Mouse (Mus musculus): ENCODE results near the gene Cwc22.

The Cwc22 gene

DNA sequence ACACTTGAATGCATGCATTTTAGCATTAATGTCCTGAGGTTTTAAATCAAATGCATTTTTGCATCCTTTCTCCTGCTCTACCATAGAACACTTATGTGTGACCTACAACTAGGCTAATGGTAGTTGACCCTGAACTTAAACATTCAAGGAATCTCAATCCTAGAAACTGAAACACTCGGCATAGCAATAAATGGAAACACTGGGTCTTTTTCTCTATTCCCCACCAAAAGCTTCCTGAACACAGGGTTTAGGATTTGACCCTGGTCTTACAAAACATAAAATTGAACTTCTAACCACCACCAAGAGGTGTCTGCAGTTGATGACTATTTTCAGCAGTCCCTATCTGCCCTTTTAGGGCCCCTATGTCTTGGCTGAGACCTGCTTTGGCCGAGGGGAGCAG is 57.3 kb downstream of the Cwc22 start:
- no peak overlapping the region for H3K4me3 ChIP-seq (replicated peaks; ENCODE audit: low read length)
- no peaks in the 10 kb centered on the region for H3K27me3 ChIP-seq (ENCODE audit: insufficient read depth, low read length)
- H3K4me1 ChIP-seq (replicated peaks; ENCODE audit: low read depth, low read length): no peaks in the 10 kb centered on the region
- peaks cover 3% of the 10 kb centered on the region; the same call in 1 of the 2 replicates for H3K9me3 ChIP-seq (ENCODE audit: low read length)
- no peak for TF ChIP-seq NANOG (IDR thresholded peaks at IDR 0.05; ENCODE audit: borderline replicate concordance, low read length)
- peaks cover 16% of the 10 kb centered on the region for H3K36me3 ChIP-seq (ENCODE audit: insufficient read depth, low read length)

DNA sequence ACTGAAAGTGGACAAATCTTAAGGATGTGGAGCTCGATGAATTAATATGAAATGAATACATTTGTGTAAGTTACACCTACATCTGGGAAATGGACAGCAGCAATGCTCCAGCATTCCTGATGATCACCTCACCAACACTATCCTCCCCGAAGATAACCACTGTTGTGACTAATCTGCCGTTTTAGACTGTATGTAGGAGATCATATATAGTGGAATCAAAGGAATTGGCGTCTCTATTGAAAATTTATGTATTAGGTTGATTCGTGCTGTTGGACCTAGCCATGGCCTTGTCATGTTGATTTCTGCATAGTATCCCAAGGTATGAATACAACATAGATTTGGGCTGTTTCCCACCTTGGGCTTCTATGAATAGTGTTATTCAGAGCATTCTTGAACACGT is 58.1 kb downstream of the Cwc22 start:
- Histone ChIP-seq H3K36me3 (ENCODE audit: insufficient read depth, low read length) (peaks cover 8% of the 10 kb centered on the region), H3K9me3 (ENCODE audit: low read length) (peaks cover 3% of the 10 kb centered on the region; the same call in 1 of the 2 replicates), H3K4me3 (replicated peaks; ENCODE audit: low read length) (no peak overlapping the region), H3K27me3 (ENCODE audit: insufficient read depth, low read length) (no peaks in the 10 kb centered on the region), H3K4me1 (replicated peaks; ENCODE audit: low read depth, low read length) (no peaks in the 10 kb centered on the region)
- no peak for TF ChIP-seq NANOG (IDR thresholded peaks at IDR 0.05; ENCODE audit: borderline replicate concordance, low read length)
- no peak for TF ChIP-seq CTCF (conservative IDR thresholded peaks at IDR 0.05; ENCODE audit: low read length)
- no peak for TF ChIP-seq POU5F1 (IDR thresholded peaks at IDR 0.05; ENCODE audit: borderline replicate concordance, low read length)

GRCm38 (mm10) chr2:77887166-77887565 is 59.0 kb downstream of the Cwc22 start:
- TF ChIP-seq NANOG (IDR thresholded peaks at IDR 0.05; ENCODE audit: borderline replicate concordance, low read length) (no peak), POU5F1 (IDR thresholded peaks at IDR 0.05; ENCODE audit: borderline replicate concordance, low read length) (no peak), CTCF (conservative IDR thresholded peaks at IDR 0.05; ENCODE audit: low read length) (no peak)
- Histone ChIP-seq H3K9me3 (ENCODE audit: low read length) (peaks cover 3% of the 10 kb centered on the region; the same call in 1 of the 2 replicates), H3K27me3 (ENCODE audit: insufficient read depth, low read length) (no peaks in the 10 kb centered on the region), H3K4me1 (replicated peaks; ENCODE audit: low read depth, low read length) (no peaks in the 10 kb centered on the region), H3K4me3 (replicated peaks; ENCODE audit: low read length) (no peak overlapping the region), H3K36me3 (ENCODE audit: insufficient read depth, low read length) (no peaks in the 10 kb centered on the region)

DNA sequence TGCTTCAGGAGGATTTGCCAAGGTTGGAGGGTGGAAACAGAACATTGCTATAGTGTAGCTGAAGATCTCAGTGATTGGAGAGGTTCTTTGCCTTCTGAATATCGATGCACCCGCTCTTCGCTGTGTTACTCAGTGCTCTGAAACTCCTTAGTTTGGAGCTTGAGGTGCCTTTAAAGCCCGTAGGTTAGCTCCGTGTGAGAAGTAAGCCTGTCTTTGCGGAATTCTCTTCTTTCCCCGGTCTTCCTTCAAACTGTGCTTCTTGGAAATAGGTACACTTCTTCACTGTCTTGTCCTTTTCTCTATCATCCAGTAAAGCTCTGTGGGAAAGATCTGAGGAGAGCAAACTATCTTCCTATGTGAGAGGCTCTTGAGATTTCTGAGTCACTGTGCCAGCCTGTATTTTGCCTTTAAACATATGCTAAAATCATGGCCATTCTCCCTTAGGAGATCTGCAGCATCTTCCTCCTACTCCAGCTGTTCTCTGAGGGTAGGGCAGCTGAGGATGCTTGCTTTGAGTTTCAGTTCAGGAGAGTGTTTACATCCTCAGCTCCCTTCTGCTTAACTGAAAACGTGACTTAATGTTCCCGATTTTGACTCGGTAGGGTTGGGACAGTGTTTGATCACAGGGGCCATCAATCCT is 60.6 kb downstream of the Cwc22 start:
- H3K36me3 ChIP-seq (ENCODE audit: insufficient read depth, low read length): no peaks in the 10 kb centered on the region
- no peak overlapping the region for H3K4me3 ChIP-seq (replicated peaks; ENCODE audit: low read length)
- no peak for TF ChIP-seq CTCF (conservative IDR thresholded peaks at IDR 0.05; ENCODE audit: low read length)
- no peak for TF ChIP-seq POU5F1 (IDR thresholded peaks at IDR 0.05; ENCODE audit: borderline replicate concordance, low read length)
- TF ChIP-seq NANOG (IDR thresholded peaks at IDR 0.05; ENCODE audit: borderline replicate concordance, low read length): no peak
- no peaks in the 10 kb centered on the region for H3K27me3 ChIP-seq (ENCODE audit: insufficient read depth, low read length)
- peaks cover 1% of the 10 kb centered on the region; the same call in 1 of the 2 replicates for H3K9me3 ChIP-seq (ENCODE audit: low read length)
- H3K4me1 ChIP-seq (replicated peaks; ENCODE audit: low read depth, low read length): no peaks in the 10 kb centered on the region

DNA sequence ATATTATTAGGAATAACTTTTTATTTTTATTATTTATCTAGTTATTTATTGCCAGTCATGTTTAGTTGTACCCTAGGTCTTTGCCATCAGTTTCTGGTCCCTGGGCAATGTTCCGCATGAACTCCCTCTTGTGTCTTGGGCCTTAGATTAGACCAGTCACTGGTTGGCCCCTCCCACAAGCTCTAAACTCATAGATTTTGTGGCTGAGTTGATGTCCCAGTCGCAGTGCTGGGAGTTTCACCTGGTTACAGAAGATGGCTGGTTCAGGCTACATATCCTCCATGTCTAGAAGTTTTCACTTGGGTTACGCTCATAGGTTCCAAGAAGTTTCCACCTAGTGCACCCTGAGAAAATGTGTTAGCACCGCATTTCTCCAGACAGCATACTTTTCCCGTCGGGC is 61.1 kb downstream of the Cwc22 start:
- H3K4me3 ChIP-seq (replicated peaks; ENCODE audit: low read length): no peak overlapping the region
- no peaks in the 10 kb centered on the region for H3K36me3 ChIP-seq (ENCODE audit: insufficient read depth, low read length)
- no peaks in the 10 kb centered on the region for H3K4me1 ChIP-seq (replicated peaks; ENCODE audit: low read depth, low read length)
- H3K9me3 ChIP-seq (ENCODE audit: low read length): no peaks in the 10 kb centered on the region; the same call in 1 of the 2 replicates
- TF ChIP-seq NANOG (IDR thresholded peaks at IDR 0.05; ENCODE audit: borderline replicate concordance, low read length): no peak
- TF ChIP-seq CTCF (conservative IDR thresholded peaks at IDR 0.05; ENCODE audit: low read length): no peak
- no peak for TF ChIP-seq POU5F1 (IDR thresholded peaks at IDR 0.05; ENCODE audit: borderline replicate concordance, low read length)
- H3K27me3 ChIP-seq (ENCODE audit: insufficient read depth, low read length): no peaks in the 10 kb centered on the region

DNA sequence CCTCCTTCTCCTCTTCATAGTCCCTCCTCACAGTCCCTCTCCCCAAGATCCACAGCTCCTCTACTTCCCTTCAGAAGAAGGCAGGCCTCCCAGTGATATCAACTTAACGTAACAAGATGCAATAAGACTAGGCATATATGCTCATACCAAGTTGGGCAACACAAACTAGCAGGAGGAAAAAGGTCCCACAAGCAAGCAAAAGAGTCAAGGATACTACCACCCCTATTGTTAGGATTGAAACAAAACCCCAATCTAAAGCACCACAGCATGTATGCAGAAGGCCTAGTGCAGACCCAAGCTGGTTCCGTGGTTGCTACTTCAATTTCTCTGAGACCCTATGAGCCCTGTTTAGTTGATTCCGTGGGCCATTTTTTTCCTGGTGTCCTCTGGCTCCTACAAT is 61.7 kb downstream of the Cwc22 start:
- no peaks in the 10 kb centered on the region for H3K9me3 ChIP-seq (ENCODE audit: low read length)
- H3K36me3 ChIP-seq (ENCODE audit: insufficient read depth, low read length): no peaks in the 10 kb centered on the region
- H3K4me1 ChIP-seq (replicated peaks; ENCODE audit: low read depth, low read length): no peaks in the 10 kb centered on the region
- no peaks in the 10 kb centered on the region for H3K27me3 ChIP-seq (ENCODE audit: insufficient read depth, low read length)
- no peak overlapping the region for H3K4me3 ChIP-seq (replicated peaks; ENCODE audit: low read length)
- TF ChIP-seq NANOG (IDR thresholded peaks at IDR 0.05; ENCODE audit: borderline replicate concordance, low read length) (no peak), POU5F1 (IDR thresholded peaks at IDR 0.05; ENCODE audit: borderline replicate concordance, low read length) (no peak), CTCF (conservative IDR thresholded peaks at IDR 0.05; ENCODE audit: low read length) (no peak)

- Histone ChIP-seq H3K36me3 (ENCODE audit: insufficient read depth, low read length) (no peaks in the 10 kb centered on the region), H3K27me3 (ENCODE audit: insufficient read depth, low read length) (no peaks in the 10 kb centered on the region), H3K9me3 (ENCODE audit: low read length) (no peaks in the 10 kb centered on the region), H3K4me1 (replicated peaks; ENCODE audit: low read depth, low read length) (no peaks in the 10 kb centered on the region), H3K4me3 (replicated peaks; ENCODE audit: low read length) (no peak overlapping the region)
- TF ChIP-seq CTCF (conservative IDR thresholded peaks at IDR 0.05; ENCODE audit: low read length) (no peak), NANOG (IDR thresholded peaks at IDR 0.05; ENCODE audit: borderline replicate concordance, low read length) (no peak)
These were observed 63.2 kb downstream of the Cwc22 start for GRCm38 (mm10) chr2:77882961-77883360.

GRCm38 (mm10) chr2:77881301-77882199 is 64.6 kb downstream of the Cwc22 start:
- H3K36me3 ChIP-seq (ENCODE audit: insufficient read depth, low read length): no peaks in the 10 kb centered on the region
- H3K9me3 ChIP-seq (ENCODE audit: low read length): no peaks in the 10 kb centered on the region
- no peaks in the 10 kb centered on the region for H3K27me3 ChIP-seq (ENCODE audit: insufficient read depth, low read length)
- H3K4me3 ChIP-seq (replicated peaks; ENCODE audit: low read length): no peak overlapping the region
- no peak for TF ChIP-seq NANOG (IDR thresholded peaks at IDR 0.05; ENCODE audit: borderline replicate concordance, low read length)
- no peak for TF ChIP-seq CTCF (conservative IDR thresholded peaks at IDR 0.05; ENCODE audit: low read length)
- H3K4me1 ChIP-seq (replicated peaks; ENCODE audit: low read depth, low read length): no peaks in the 10 kb centered on the region
